Mouse (Mus musculus) frontal cortex, postnatal 14 days (tissue): Measurements from ENCODE around the gene Ep400.
A peak's percentile ranks its signal among the peaks of the same experiment; 100 is the strongest.

Source experiments
- DNase-seq, 2 experiments: peaks; one replicate each; pipeline ENCODE4 v3.0.0; 2022; ENCODE audit warnings: low spot score in 2 of 2

The Ep400 gene

GRCm38 (mm10) chr5:110770448-110771158, at the start of gene Ep400:
Ep400 (minus strand) TSS chr5:110770717.
- DNase-seq: peak; percentile 99

- DNase-seq: peak; percentile 99
Observed at GRCm38 (mm10) chr5:110809667-110810325, 39.3 kb upstream of the Ep400 start, which contains the start of gene Ulk1. Ulk1 (minus strand) TSS chr5:110810097.

- DNase-seq: no peak
Observed at GRCm38 (mm10) chr5:110808821-110809666, 38.5 kb upstream of the Ep400 start.

- DNase-seq: peak; percentile 71 to 74
Observed at GRCm38 (mm10) chr5:110808061-110808631, 37.6 kb upstream of the Ep400 start.

GRCm38 (mm10) chr5:110807453-110807852, 36.9 kb upstream of the Ep400 start:
- DNase-seq: no peak

GRCm38 (mm10) chr5:110806676-110807075, 36.2 kb upstream of the Ep400 start:
- no peak for DNase-seq

GRCm38 (mm10) chr5:110806154-110806553, 35.6 kb upstream of the Ep400 start:
- DNase-seq: no peak

GRCm38 (mm10) chr5:110804012-110804743, 33.7 kb upstream of the Ep400 start:
- DNase-seq: no peak

- DNase-seq: no peak
Observed at GRCm38 (mm10) chr5:110802809-110803208, 32.3 kb upstream of the Ep400 start.

GRCm38 (mm10) chr5:110802186-110802585, 31.7 kb upstream of the Ep400 start:
- DNase-seq: no peak

- no peak for DNase-seq
Observed at GRCm38 (mm10) chr5:110801036-110801624, 30.6 kb upstream of the Ep400 start.

- no peak for DNase-seq
Observed at GRCm38 (mm10) chr5:110797696-110798095, 27.2 kb upstream of the Ep400 start.

GRCm38 (mm10) chr5:110794363-110794762, 23.8 kb upstream of the Ep400 start:
- no peak for DNase-seq

GRCm38 (mm10) chr5:110788684-110789083, 18.2 kb upstream of the Ep400 start:
- no peak for DNase-seq

- no peak for DNase-seq
Observed at GRCm38 (mm10) chr5:110786081-110786835, 15.7 kb upstream of the Ep400 start.

GRCm38 (mm10) chr5:110783150-110783549, 12.6 kb upstream of the Ep400 start:
- DNase-seq: no peak

- no peak for DNase-seq
Observed at GRCm38 (mm10) chr5:110781529-110782238, 11.2 kb upstream of the Ep400 start.

GRCm38 (mm10) chr5:110780761-110781528, 10.4 kb upstream of the Ep400 start:
- no peak for DNase-seq
